7 mouse cellular contexts compared by ENCODE assay signal in the genomic region with DNA sequence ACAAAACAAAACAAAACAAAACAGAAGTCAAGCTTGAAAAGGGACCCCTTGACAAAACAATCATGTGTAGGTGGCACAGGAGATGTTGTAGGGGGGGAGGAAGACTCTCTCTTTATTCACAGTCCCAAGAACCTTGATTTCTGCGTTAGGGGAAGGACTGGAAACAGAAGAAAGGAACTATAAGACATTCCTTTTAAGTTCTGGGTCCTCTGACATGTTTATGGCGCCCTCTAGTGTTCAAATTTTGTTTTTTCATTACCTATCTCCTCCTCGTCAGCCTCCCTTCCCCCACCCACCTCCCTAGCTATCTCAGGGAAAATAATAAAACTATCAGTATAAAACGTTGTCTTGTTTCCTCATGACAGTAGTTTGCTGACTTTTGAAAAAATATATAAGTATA. TPM values are rescaled to one million over a fixed set of nuclear protein-coding genes. Genes with fewer than 3 reads are reported as not detected.
A peak's percentile ranks its signal among the peaks of the same experiment; 100 is the strongest.
DNase-seq lines count a peak whose midpoint lies in the region; ATAC-seq lines count a peak whose summit lies in the region.

No protein-coding gene starts in this region.

- no peak for ATAC-seq in hindbrain, embryonic 14.5 days (ENCODE audit: low FRiP score)

- under 1% methylated on average over 4 of the region's 4 CpGs for WGBS in hindbrain, embryonic 14.5 days

- H3K27me3 ChIP-seq in hindbrain, embryonic 14.5 days (ENCODE audit: control insufficient read depth, insufficient read depth, low read length) = no peaks in the 10 kb centered on the region
- H3K27me3 ChIP-seq in megakaryocyte, embryonic 14.5 days (replicated peaks) = no peaks in the 10 kb centered on the region

- no peak overlapping the region for H3K9ac ChIP-seq in hindbrain, embryonic 14.5 days

- H3K36me3 ChIP-seq in hindbrain, embryonic 14.5 days (replicated peaks; ENCODE audit: control insufficient read depth, insufficient read depth) = no peaks in the 10 kb centered on the region
- H3K36me3 ChIP-seq in megakaryocyte, embryonic 14.5 days (replicated peaks; ENCODE audit: low read length) = no peaks in the 10 kb centered on the region

- peak; percentile 47 for DNase-seq in layer of hippocampus, adult 9-10 months (ENCODE audit: low spot score)
- DNase-seq in layer of hippocampus, adult 8-10 months (ENCODE audit: low spot score in 2 of 2) = no peak
- DNase-seq in ES-CJ7 (ENCODE audit: low read depth, low spot score) (peak; percentile 70), adipocyte (ENCODE audit: low spot score) (peak; percentile 24)
- DNase-seq in hindbrain, embryonic 14.5 days (ENCODE audit: low spot score) = peak; percentile 87
- DNase-seq in urinary bladder, postnatal 25 days (ENCODE audit: low spot score) = no peak

- no peak overlapping the region for H3K4me3 ChIP-seq in hindbrain, embryonic 14.5 days (replicated peaks; ENCODE audit: low read length)
- H3K4me3 ChIP-seq in megakaryocyte, embryonic 14.5 days (replicated peaks) = peak overlapping the region; percentile 59

- no peaks in the 10 kb centered on the region for H3K4me1 ChIP-seq in hindbrain, embryonic 14.5 days (replicated peaks; ENCODE audit: control insufficient read depth, insufficient read depth, low read length)
- H3K4me1 ChIP-seq in megakaryocyte, embryonic 14.5 days = peaks cover 3% of the 10 kb centered on the region; the same call in 1 of the 2 replicates

- no peaks in the 10 kb centered on the region for H3K9me3 ChIP-seq in hindbrain, embryonic 14.5 days (ENCODE audit: control insufficient read depth, low read length)
- H3K9me3 ChIP-seq in megakaryocyte, embryonic 14.5 days = no peaks in the 10 kb centered on the region

- H3K4me2 ChIP-seq in hindbrain, embryonic 14.5 days (replicated peaks) = no peak overlapping the region

- no peak overlapping the region for H3K27ac ChIP-seq in hindbrain, embryonic 14.5 days

RNA-seq across cellular contexts. Expression of gene Gzmb, which starts 42.1 kb away (rescaled TPM):
- total RNA-seq in layer of hippocampus, adult 8-10 months (2022) = not detected
- not detected in 2 replicates for polyA plus RNA-seq in hindbrain, embryonic 14.5 days (2014; fragmentation: Nextera tagmentation; extraction: Ambion mirVana)
- polyA plus RNA-seq in megakaryocyte, embryonic 14.5 days (2012; ENCODE audit: insufficient read depth, low replicate concordance) = 0.65 TPM in 1 of 2 replicates, not detected in the other

Comparison
In these comparisons a context has a peak if more than half of its experiments do, and no peak if none do; other contexts are left out.
1. DNase-seq: peak in layer of hippocampus, adult 9-10 months (single experiment), ES-CJ7 (single experiment), adipocyte (single experiment) and hindbrain, embryonic 14.5 days (single experiment); none in layer of hippocampus, adult 8-10 months (0 of 2) and urinary bladder, postnatal 25 days (single experiment).